Mouse (Mus musculus) spleen, adult 2 months (tissue): ENCODE measurements around the gene Atp6ap1l. TPM values are rescaled to one million over a fixed set of nuclear protein-coding genes. Genes with fewer than 3 reads are reported as not detected.

Experiments
- DNase-seq, 2 experiments: peaks; one replicate each; pipeline versions ENCODE4 v3.0.0 to v3.0.0-alpha.2; 2012 to 2021; ENCODE audit warnings: low spot score in 2 of 2, low read depth in 1 of 2
- H3K27ac ChIP-seq: fragments of 200-500 bp; 2 replicates; pipeline ENCODE4 v1.5.1; 2012; ENCODE audit warnings: low read length, inconsistent platforms; ENCODE audit not compliant: insufficient read depth
- H3K27me3 ChIP-seq: fragments of 200-500 bp; 2 replicates; pipeline ENCODE4 v1.6.1; 2012; ENCODE audit warnings: mild to moderate bottlenecking, moderate library complexity, low read length, inconsistent platforms; ENCODE audit not compliant: control insufficient read depth, insufficient read depth
- H3K36me3 ChIP-seq: fragments of 200-500 bp; 2 replicates; pipeline ENCODE4 v1.6.1; 2012; ENCODE audit warnings: mild to moderate bottlenecking, low read length, inconsistent platforms; ENCODE audit not compliant: control insufficient read depth, insufficient read depth
- H3K4me1 ChIP-seq: fragments of 200-500 bp; 2 replicates; pipeline ENCODE4 v1.6.1; 2011; ENCODE audit warnings: inconsistent platforms; ENCODE audit not compliant: control insufficient read depth, insufficient read depth, insufficient read length
- H3K4me3 ChIP-seq: fragments of 200-500 bp; 2 replicates; pipeline ENCODE4 v1.5.1; 2011; ENCODE audit warnings: mild to moderate bottlenecking, inconsistent platforms; ENCODE audit not compliant: insufficient read depth, insufficient read length; ENCODE audit errors: extremely low read depth
- CTCF ChIP-seq: fragments of 200-500 bp; IDR thresholded peaks from 2 replicates; pipeline ENCODE4 v1.5.1; 2011; ENCODE audit warnings: mild to moderate bottlenecking, inconsistent platforms; ENCODE audit not compliant: insufficient read depth, insufficient read length, insufficient replicate concordance; ENCODE audit errors: extremely low read depth
- POLR2A ChIP-seq: fragments of 200-500 bp; IDR thresholded peaks from 2 replicates; pipeline ENCODE4 v1.6.1; 2011; ENCODE audit warnings: low read depth, low read length, inconsistent platforms
- WGBS: fragments of 180-500 bp; shearing (Covaris S2); methylation state at CpG from one replicate; pipeline ENCODE4 v1.1.7; 2018; 5-methylcytosine and 5-hydroxymethylcytosine counted together
- polyA plus RNA-seq: library from polyadenylated mRNA; depleted of rRNA; stranded (reverse); fragments of >200 nt; gene quantifications from 2 replicates; pipeline ENCODE4 v1.2.3, GENCODE M21; 2012

Gene Atp6ap1l
- polyA plus RNA-seq, 1 experiment = not detected

DNA sequence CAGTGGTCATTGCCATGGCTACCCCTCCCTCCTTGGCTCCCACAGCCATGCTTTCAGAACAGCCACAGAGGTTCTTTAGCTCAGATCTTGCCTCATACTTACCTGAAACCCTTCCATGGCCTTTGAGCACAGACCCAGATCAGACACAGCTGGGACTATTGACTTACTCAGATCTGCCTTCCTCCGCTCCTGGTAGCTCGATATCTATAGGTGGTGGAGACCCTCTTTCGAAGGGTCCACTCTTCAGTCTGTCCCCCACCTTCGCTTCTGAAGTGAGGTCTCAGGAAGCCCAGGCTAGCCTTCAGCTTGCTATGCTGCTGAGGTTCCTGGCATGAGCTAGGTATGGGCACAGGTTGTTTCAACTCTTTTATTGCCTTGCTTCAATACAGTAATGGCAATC is 9.6 kb upstream of the Atp6ap1l start:
- TF ChIP-seq POLR2A (no peak), CTCF (no peak)
- no peak for DNase-seq
- Histone ChIP-seq H3K36me3 (no peaks in the 10 kb centered on the region), H3K27me3 (no peaks in the 10 kb centered on the region), H3K27ac (no peak overlapping the region), H3K4me3 (no peak overlapping the region), H3K4me1 (no peaks in the 10 kb centered on the region)
- 94% methylated on average over 4 of the region's 4 CpGs for WGBS

DNA sequence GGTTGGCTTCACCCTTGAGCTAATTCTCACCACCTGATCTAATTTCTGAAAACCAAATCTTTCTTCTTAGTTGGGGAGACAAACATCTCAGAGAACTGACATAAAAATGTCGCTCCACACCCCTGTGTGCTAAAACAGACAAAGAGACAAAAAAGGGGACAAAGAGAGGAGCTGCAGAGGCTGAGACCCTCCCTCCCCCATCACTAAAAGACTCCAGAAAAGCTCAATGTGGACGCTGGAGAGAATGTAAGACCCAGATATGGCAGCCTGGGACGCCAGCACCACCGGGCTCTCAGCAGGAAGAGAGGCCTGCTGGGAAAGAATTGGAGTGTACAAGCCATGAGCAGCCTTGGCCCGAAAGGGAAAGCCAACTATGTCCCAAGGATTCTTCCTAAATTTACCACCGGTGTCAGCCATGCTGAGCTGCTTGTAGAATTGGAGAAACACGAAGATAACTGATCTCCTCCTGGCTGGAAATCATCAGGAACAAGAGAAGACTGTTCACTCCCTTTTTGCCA is 8.6 kb upstream of the Atp6ap1l start:
- H3K27me3 ChIP-seq = no peaks in the 10 kb centered on the region
- 82% methylated on average over 7 of the region's 7 CpGs for WGBS
- H3K4me1 ChIP-seq = no peaks in the 10 kb centered on the region
- no peaks in the 10 kb centered on the region for H3K36me3 ChIP-seq
- DNase-seq = no peak
- H3K27ac ChIP-seq = no peak overlapping the region
- no peak overlapping the region for H3K4me3 ChIP-seq
- TF ChIP-seq POLR2A (no peak), CTCF (no peak)

DNA sequence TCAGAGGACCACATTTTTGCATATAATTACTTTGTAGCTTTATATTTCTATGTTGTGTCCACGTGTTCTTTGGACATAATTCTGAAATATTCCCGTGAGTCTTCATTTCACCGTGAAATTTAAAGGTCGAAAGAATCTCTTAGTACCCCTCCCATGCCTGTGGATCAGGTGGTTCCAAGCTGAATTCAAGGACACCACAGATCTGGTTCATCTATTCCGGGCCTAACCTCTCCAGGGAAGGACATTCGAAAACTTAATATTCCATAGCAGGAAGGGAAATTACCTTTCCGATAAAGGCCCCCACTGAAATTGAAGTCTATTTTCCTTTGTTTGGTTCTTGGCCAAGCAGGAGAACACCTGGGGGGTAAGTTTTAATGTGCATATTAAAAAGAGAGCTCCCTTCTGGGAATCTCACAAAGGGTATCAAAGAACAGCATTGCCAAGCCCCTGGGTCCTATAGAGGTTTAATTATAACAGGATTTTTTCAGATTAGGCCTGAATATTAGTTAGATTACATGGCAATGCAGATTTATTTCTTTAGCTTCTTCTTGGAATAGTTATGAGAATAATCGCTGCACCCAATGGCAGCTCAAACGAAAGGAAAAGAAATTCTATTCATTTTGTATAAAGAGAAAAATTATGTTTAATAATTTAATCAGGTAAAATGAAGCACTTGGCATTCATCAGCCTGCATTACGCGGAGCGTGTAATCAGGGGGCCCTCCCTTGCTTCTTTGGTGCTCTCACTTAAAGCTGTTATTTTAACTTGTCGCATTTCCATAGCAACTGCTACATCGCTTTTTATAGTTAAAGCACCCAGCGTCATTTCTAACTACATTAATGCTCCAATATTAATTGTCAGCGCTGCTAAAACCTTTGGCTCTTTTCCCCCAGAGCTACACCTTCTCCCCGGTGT is 7.9 kb upstream of the Atp6ap1l start:
- TF ChIP-seq CTCF (no peak), POLR2A (no peak)
- Histone ChIP-seq H3K4me1 (no peaks in the 10 kb centered on the region), H3K27ac (no peak overlapping the region), H3K27me3 (no peaks in the 10 kb centered on the region), H3K4me3 (no peak overlapping the region), H3K36me3 (no peaks in the 10 kb centered on the region)
- WGBS = 90% methylated on average over 17 of the region's 17 CpGs
- DNase-seq = no peak

DNA sequence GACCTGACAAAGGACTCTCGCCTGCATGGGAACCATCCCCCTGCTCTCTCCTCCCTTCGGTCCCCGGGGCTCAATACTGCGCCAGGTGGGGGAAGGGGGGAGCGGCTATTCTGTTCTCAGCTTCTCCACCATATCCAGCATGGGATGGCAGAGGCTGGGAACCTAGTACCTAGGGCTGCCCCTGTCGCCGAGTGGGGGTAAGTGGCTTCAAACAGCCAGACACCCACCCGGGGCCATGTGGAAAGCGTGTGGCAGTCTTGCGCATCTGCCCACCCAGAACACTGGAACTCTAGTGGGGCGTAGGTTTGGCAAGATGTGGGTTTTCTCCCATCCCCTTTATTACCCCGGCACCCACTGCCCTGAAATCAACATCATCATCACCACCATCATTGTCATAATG is 2.2 kb upstream of the Atp6ap1l start:
- Histone ChIP-seq H3K4me3 (no peak overlapping the region), H3K27ac (no peak overlapping the region), H3K27me3 (no peaks in the 10 kb centered on the region), H3K4me1 (no peaks in the 10 kb centered on the region), H3K36me3 (no peaks in the 10 kb centered on the region)
- DNase-seq = no peak
- WGBS = 93% methylated on average over 12 of the region's 12 CpGs
- no peak for TF ChIP-seq POLR2A
- no peak for TF ChIP-seq CTCF

DNA sequence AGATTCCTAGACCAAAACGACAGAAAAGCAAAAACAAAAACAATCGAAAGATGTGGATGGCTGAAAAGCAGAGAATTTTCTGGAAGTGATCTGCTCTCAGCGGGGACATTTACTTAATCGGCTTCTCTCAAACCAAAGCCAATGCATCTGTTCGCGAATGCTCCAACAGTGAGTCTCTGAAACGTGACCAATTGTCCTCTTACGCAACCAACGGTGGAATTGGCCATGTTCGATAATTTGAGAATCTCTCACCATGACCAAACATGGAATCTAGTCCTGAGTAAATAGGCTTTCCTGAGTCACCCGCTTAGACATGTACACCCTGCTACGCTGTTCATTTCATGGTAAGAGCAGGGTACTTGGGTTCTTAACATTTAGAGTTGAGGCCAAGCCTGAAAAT is 8.3 kb downstream of the Atp6ap1l start:
- TF ChIP-seq POLR2A (no peak), CTCF (no peak)
- 90% methylated on average over 12 of the region's 12 CpGs for WGBS

DNA sequence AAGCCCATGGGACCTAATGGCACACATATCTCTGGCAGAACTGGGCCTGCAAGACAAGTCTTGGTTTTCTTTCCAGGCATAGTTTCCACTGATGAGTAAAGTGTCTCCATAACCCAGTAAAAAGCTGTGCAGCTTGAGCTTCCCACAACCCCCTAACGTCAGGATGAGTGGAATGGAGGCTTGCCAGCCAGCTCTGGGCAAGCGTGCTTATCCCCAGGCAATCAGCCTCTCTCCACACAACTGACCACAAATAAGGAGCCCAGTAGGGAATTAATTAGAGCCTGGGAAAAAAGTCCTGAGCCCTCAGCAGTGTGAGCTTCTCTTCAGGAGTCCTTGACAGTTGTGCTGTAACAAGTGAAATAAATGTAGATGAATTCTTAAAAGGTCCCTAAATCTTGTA is 9.1 kb downstream of the Atp6ap1l start:
- Histone ChIP-seq H3K27ac (no peak overlapping the region), H3K4me1 (no peaks in the 10 kb centered on the region), H3K4me3 (no peak overlapping the region), H3K27me3 (no peaks in the 10 kb centered on the region), H3K36me3 (no peaks in the 10 kb centered on the region)
- WGBS = 76% methylated on average over 2 of the region's 2 CpGs
- no peak for TF ChIP-seq CTCF
- no peak for TF ChIP-seq POLR2A
- DNase-seq = no peak

More for the DNA sequence above, 8.3 kb downstream of the Atp6ap1l start:
- Histone ChIP-seq H3K27me3 (no peaks in the 10 kb centered on the region), H3K36me3 (no peaks in the 10 kb centered on the region), H3K4me1 (no peaks in the 10 kb centered on the region), H3K27ac (no peak overlapping the region), H3K4me3 (no peak overlapping the region)
- no peak for DNase-seq

DNA sequence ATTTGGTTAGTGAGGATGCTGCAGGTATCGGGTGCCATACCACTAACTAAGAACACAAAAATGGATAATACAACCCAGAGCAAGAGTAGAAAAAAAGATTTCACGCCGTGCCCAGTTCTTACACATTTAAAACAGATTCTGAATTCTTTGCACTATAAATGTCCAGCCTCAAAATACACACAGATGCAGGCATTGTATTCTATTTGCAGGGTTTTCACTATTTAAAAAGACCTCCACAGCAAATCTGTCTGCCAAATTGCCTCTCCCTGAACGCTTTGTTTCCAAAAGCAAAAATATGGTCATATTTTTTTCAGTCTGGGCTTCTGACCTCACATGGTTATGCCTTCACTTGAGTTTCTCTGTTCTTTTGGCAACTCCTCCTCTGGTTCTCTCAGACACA is 10.3 kb downstream of the Atp6ap1l start:
- no peaks in the 10 kb centered on the region for H3K36me3 ChIP-seq
- no peak overlapping the region for H3K27ac ChIP-seq
- H3K27me3 ChIP-seq = no peaks in the 10 kb centered on the region
- H3K4me3 ChIP-seq = no peak overlapping the region
- TF ChIP-seq CTCF = no peak
- TF ChIP-seq POLR2A = no peak
- WGBS = 93% methylated on average over 4 of the region's 4 CpGs
- DNase-seq = no peak
- no peaks in the 10 kb centered on the region for H3K4me1 ChIP-seq
